Mouse (Mus musculus) kidney, adult 2 months (tissue): Measurements from ENCODE around the gene Itpr3.

Experiments
- CTCF ChIP-seq: fragments of 200-500 bp; conservative IDR thresholded peaks from 2 replicates; pipeline ENCODE4 v1.5.1; 2011; ENCODE audit warnings: low read depth, mild to moderate bottlenecking, control low read depth, low read length, moderate library complexity, mixed read lengths; ENCODE audit not compliant: insufficient read depth, insufficient read length
- POLR2A ChIP-seq: fragments of 200-500 bp; IDR thresholded peaks from one replicate; pipeline ENCODE4 v1.6.1; 2011; ENCODE audit warnings: low read depth, low read length, control low read depth

GRCm38 (mm10) chr17:27074849-27075745 is 18.0 kb downstream of the Itpr3 start:
- TF ChIP-seq POLR2A (no peak), CTCF (no peak)
